Mouse (Mus musculus): ENCODE results near the gene Pik3ap1.

- TF ChIP-seq GATA1 (IDR thresholded peaks at IDR 0.05; ENCODE audit: low read length), result no peak
- no peak for TF ChIP-seq TAL1 (IDR thresholded peaks at IDR 0.05; ENCODE audit: low read length)
Observed at GRCm38 (mm10) chr19:41259256-41259655, 125.6 kb downstream of the Pik3ap1 start.

Measured in erythroblast, embryonic 14.5 days (primary cell).